Mouse (Mus musculus): ENCODE results near the gene Mroh2a.

- no peak for TF ChIP-seq CTCF (IDR thresholded peaks at IDR 0.05; ENCODE audit: borderline replicate concordance, control insufficient read depth, extremely low read depth, insufficient read depth, low read length, poor library complexity)
- no peak for TF ChIP-seq POLR2A (IDR thresholded peaks at IDR 0.05; ENCODE audit: control insufficient read depth, extremely low read depth, insufficient read depth, low read length, poor library complexity)
These were observed 63.7 kb downstream of the Mroh2a start for GRCm38 (mm10) chr1:88290511-88290910.

Data from thymus, adult 2 months (tissue).